Mouse (Mus musculus): ENCODE data around the gene Fam241a. TPM values are rescaled to one million over a fixed set of nuclear protein-coding genes. Genes with fewer than 3 reads are reported as not detected.

Fam241a gene
- 0.41 and 0.80 TPM in 2 replicates for polyA plus RNA-seq (2021; fragmentation: Nextera tagmentation)
- long read RNA-seq, experiment 1, result 0 reads
- long read RNA-seq, experiment 2, partial matches to known transcripts, result 0 of 2 reads
- long read RNA-seq, experiment 2, other reads (novel, unspliced or antisense), result 2 of 2 reads

GRCm38 (mm10) chr3:127895792-127896541, at the start of gene Fam241a:
Gene Fam241a, minus strand, starts transcription at chr3:127896324.

DNA sequence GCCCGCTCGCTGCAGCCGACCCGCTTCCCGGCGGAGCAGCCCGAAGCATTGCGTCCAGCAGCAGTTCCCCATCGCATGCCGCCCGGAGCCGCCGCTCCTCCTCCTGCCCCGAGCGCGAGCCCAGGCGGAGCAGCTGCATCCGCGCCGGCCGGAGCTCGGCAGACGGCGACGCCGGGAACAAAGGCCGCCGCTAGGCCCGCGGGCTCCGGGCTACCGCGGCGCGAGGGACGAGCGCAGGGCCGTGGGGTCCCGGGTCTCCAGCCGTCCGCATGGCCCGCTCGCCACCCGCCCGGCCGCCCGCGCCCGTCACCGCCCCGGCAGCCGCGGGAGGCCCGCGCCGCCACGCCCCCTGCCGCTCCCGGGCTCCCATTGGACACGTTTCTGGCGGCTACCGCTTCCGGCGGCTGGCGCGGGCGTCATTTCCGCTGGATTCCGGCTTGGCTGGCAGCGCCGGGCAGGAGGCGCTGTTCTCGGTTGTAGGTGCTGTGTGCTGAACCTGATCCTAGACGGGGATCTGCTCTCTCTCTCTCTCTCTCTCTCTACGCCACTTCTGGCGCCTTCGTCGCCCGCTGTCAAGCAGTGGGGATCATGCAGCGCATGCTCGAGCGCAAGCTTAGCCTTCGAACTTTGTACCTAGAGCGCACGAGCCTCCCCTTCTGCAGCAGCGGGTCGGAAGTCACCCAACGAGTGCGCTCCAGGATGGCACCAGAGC, 58.8 kb downstream of the Fam241a start, which contains the start of gene Ap1ar:
Ap1ar (minus strand) TSS at position 370 of the 712 bp plus-strand sequence.

Other genes starting within 250 kb of the Fam241a start
- 0.31 and 0.55 TPM in 2 replicates for gene Alpk1, start 115.8 kb downstream of the Fam241a start, polyA plus RNA-seq (2021; fragmentation: Nextera tagmentation)
- 8.0 and 8.4 TPM in 2 replicates for gene Tifa, start 106.5 kb downstream of the Fam241a start, polyA plus RNA-seq (2021; fragmentation: Nextera tagmentation)
- 22.2 and 22.6 TPM in 2 replicates for gene Ap1ar, start 58.8 kb downstream of the Fam241a start, polyA plus RNA-seq (2021; fragmentation: Nextera tagmentation)